Mouse (Mus musculus) duodenum, adult 2 months (tissue): ENCODE measurements around the gene Ins2. TPM values are rescaled to one million over a fixed set of nuclear protein-coding genes. Genes with fewer than 3 reads are reported as not detected.

Experiments
- polyA plus RNA-seq: library from polyadenylated mRNA; depleted of rRNA; stranded (reverse); fragments of >200 nt; gene quantifications from 2 replicates; pipeline ENCODE4 v1.2.3, GENCODE M21; 2012; ENCODE audit warnings: low replicate concordance; rRNA removed

The Ins2 gene
- 1.2 and 543 TPM in 2 replicates for polyA plus RNA-seq

DNA sequence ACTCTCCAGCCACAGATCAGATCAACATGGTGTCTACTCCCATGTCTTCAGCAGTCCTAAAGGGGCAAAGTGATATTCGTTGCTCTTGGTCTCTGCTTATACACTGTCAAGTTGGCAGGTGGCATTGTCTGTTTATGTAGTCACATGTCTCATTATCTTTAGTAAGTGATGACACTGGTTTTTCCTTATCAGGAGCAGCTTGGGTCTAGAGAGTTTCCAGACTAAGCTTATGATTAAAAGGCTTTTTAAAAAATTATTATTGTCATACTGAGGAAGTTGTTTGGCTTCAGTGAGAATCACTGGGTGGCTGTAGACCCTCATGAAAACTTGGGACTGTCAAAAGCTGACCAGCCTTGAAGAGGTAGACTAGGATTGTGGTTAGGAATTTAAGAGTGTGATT, at the start of gene Ins2:
TSS of gene Ins2 (minus strand) at position 101 of the 400 bp plus-strand sequence.

DNA sequence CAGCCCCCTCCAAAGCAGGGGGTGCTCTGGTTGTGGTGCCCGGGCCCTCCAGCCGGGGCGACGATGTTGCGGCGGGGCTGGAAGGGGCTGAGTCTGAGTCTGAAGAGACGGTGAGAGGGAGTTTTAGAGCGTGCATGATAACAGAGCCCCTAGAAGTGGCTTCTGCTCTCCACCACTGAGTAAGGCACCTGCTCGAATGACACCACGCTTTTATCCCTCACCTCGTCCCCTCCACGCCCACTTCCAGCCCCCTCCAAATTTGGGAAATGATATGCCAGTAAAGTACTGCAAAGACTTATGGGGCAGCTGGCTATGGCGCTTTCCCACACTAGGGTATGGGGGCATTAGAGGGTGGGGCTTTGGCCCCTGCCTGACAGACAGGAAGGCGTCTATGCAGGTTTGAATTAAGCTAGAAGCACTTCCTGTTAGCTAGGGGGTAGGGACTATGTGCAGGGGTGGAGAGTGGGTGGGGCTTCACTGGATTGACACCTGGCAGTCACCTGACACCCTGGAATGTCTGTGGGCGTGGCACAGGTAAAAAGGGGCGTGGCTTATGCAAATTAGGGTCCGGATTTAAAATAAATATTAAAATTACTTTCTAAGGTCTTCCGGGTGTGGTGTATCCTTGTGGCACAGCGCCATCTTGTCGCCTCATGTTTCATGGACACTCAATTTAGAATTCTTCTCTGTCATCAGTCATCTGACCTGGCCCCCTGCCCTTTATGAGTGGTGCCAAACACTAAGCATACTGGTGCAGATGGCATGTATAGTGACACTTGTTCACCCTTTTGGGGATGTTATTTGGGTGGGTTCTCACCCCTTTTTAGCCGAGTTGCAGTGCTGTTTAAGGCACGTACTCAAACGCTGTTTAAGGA, 73.2 kb downstream of the Ins2 start, which contains the start of gene Gm49394:
TSS of gene Gm49394 (minus strand) at position 192 of the 875 bp plus-strand sequence.

DNA sequence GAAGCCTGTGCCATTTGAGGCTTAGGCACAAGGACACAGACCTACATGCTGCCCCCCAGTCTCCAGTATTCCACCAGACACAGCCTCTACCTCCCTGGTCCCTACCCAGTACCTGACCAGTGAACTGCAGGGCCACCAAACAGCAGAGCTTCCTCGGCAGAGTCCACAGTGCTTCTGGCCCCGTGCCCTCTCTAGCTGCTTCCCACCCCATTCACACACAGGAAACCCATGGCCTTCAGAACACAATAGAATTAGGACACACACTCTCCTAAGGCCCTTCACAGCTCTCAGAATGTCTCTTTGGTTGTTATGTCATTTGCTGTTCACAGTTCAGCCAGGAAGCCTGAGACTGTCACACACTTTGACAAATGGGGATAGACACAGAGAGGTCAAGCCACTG, 76.5 kb downstream of the Ins2 start, which contains the start of gene Igf2:
TSS of gene Igf2 (minus strand) at position 158 of the 400 bp plus-strand sequence.

Other genes with a start within 250 kb of the Ins2 start
- gene Tnnt3, start 244.5 kb downstream of the Ins2 start, polyA plus RNA-seq = not detected in 2 replicates
- 2.5 and 3.5 TPM in 2 replicates for gene Mrpl23, start 210.7 kb downstream of the Ins2 start, polyA plus RNA-seq
- gene Igf2, start 76.6 kb downstream of the Ins2 start, polyA plus RNA-seq = 11.0 and 22.4 TPM in 2 replicates
- gene Gm49394, start 73.4 kb downstream of the Ins2 start, polyA plus RNA-seq = 0.04 TPM in 2 replicates
- gene Th, start 187.7 kb upstream of the Ins2 start, polyA plus RNA-seq = 1.6 and 2.3 TPM in 2 replicates
- 23.9 and 26.3 TPM in 2 replicates for gene Ascl2, start 225.9 kb upstream of the Ins2 start, polyA plus RNA-seq